Mouse (Mus musculus) megakaryocyte, embryonic 14.5 days (primary cell): ENCODE data around the gene Fbxl5. TPM values are rescaled to one million over a fixed set of nuclear protein-coding genes. Genes with fewer than 3 reads are reported as not detected.

Source experiments
- H3K27me3 ChIP-seq: replicated peaks from 2 replicates; pipeline ENCODE3; 2012; ENCODE audit warnings: inconsistent platforms
- H3K36me3 ChIP-seq: replicated peaks from 2 replicates; pipeline ENCODE3; 2012; ENCODE audit warnings: low read length, inconsistent platforms, mixed read lengths
- H3K4me1 ChIP-seq: 2 replicates; pipeline ENCODE4 v1.6.1; 2012; ENCODE audit warnings: inconsistent platforms
- H3K4me3 ChIP-seq: replicated peaks from 2 replicates; pipeline ENCODE3; 2012; ENCODE audit warnings: moderate library complexity, mild to moderate bottlenecking, inconsistent platforms
- H3K9me3 ChIP-seq: 2 replicates; pipeline ENCODE4 v1.6.1; 2012; ENCODE audit warnings: inconsistent platforms
- FLI1 ChIP-seq: IDR thresholded peaks from 2 replicates; pipeline ENCODE4 v1.6.1; 2012; ENCODE audit warnings: low read length, inconsistent platforms, mixed read lengths
- GATA1 ChIP-seq: IDR thresholded peaks from 3 replicates; pipeline ENCODE4 v1.6.1; 2012; ENCODE audit warnings: mixed read lengths, low read length, inconsistent platforms, borderline replicate concordance
- polyA plus RNA-seq: library from polyadenylated mRNA; stranded (reverse); fragments of >175 nt; gene quantifications from 2 replicates; pipeline ENCODE4 v1.2.3, GENCODE M21; 2012; ENCODE audit warnings: low replicate concordance; ENCODE audit not compliant: insufficient read depth

Gene Fbxl5
- polyA plus RNA-seq, 1 experiment, result 1.3 TPM

DNA sequence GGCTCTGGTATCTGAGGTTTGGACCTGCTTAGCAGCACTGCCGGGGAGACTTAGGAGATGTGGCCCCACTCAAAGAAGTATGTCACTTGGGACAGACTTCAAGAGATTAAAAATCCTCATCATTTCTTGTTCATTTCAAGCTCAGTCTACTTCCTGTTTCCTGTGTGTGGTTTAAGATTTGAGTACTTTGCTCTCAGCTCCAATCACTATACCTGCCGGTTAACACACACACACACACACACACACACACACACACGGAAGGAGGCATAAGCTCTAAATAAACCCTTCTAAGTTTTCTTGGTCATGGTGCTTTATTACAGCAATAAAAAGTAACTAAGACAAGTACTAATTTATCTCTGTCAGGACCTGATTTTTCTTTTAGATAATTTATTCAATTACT is 49.9 kb downstream of the Fbxl5 start:
- Histone ChIP-seq H3K4me1 (peaks cover 11% of the 10 kb centered on the region), H3K27me3 (no peaks in the 10 kb centered on the region), H3K36me3 (peaks cover 55% of the 10 kb centered on the region), H3K4me3 (no peak overlapping the region), H3K9me3 (no peaks in the 10 kb centered on the region)
- TF ChIP-seq FLI1 (no peak), GATA1 (no peak)

DNA sequence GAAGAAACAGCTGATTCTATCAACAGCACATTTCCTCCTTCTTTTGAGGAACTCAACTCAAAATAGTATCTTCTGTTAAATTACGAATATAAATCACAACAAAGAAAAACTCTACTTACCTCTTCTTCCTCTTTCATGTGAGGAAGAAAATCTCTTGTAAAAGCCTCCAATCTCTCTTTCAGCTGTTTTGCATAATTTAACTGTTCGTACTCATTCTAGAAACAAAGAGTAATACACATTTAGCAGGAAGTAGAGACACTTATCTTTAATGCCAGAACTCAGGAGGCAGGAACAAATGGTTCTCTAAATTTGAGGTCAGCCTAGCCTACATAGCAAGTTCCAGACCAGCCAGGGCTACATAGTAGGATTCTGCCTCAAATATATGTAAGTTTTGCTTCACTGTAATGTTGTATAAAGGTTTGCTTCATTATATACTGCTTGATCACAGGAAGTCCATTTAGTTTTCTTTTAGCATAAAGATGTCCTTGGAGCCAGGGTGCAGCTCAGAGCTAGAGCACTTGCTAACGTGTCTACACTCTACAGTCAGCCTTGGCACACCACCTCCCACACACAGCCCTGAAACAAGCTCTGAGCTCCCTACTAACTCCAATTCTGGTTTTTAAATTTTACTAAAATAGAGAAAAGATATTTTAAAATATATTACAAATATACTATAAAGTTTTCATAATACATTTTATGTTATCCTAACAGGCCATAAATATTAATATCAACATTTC is 50.7 kb downstream of the Fbxl5 start:
- H3K27me3 ChIP-seq, result no peaks in the 10 kb centered on the region
- H3K4me3 ChIP-seq, result no peak overlapping the region
- no peaks in the 10 kb centered on the region for H3K9me3 ChIP-seq
- peaks cover 5% of the 10 kb centered on the region for H3K4me1 ChIP-seq
- H3K36me3 ChIP-seq, result peaks cover 63% of the 10 kb centered on the region
- TF ChIP-seq GATA1, result no peak
- TF ChIP-seq FLI1, result no peak

DNA sequence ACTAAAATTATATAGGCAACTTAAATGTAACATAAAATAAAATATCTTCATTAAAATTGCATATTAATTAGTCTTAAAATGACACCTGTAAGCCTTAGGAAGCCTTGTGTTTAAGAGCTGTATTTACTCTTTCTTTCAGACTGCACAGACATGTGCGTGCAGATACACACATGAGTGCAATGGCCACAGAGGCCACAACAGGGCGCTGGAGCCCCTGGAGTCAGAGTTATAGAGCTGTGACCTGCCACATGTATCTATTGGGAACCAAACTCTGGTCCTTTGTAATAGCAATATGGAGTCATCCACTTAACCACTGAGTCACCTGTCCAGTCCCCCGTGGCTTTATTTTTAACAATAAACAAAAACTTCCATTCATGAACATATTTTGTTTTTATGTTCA is 72.3 kb downstream of the Fbxl5 start:
- Histone ChIP-seq H3K4me3 (no peak overlapping the region), H3K27me3 (no peaks in the 10 kb centered on the region), H3K4me1 (peaks cover 9% of the 10 kb centered on the region), H3K36me3 (peaks cover 45% of the 10 kb centered on the region), H3K9me3 (no peaks in the 10 kb centered on the region)
- no peak for TF ChIP-seq GATA1
- no peak for TF ChIP-seq FLI1

DNA sequence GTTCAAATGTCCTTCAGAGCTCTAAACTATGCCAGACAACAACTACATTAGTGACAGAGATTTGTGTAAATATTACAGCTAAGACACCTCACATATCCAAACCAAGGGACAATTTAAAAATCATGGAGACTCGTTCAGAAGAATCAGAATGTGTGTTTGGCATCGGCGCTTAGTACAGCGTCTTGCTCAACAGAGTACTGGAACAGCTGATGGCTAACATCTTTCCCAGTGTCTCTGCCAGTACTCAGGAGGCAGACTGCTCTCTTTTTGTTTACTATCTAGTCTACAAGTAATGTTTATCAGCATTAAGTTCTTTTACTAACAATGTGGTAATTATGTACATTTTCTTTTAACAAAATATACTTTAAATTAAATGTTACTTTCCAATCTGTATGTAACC is 73.4 kb downstream of the Fbxl5 start:
- Histone ChIP-seq H3K36me3 (peaks cover 45% of the 10 kb centered on the region), H3K4me3 (no peak overlapping the region), H3K4me1 (peaks cover 11% of the 10 kb centered on the region; the same call in 1 of the 2 replicates), H3K27me3 (no peaks in the 10 kb centered on the region), H3K9me3 (no peaks in the 10 kb centered on the region)
- TF ChIP-seq FLI1 (no peak), GATA1 (no peak)

DNA sequence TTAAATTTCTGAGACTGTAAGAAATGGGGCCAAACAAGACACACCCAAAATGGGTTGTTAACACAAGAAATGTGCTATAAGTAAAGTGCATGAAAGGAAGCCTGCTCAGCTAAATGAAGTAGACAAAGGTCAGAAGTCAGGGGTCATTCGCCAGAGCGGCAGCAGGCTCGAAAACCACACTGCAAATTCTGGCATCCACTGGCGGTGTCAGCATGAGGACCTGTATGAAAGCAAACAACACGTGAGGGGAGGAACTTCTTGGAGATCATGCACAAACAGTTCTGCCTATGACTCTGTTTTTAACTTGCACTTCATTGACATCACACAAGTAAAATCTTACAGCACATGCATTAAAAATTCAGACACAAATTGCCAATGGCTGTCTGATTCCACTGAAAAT is 76.3 kb downstream of the Fbxl5 start:
- TF ChIP-seq FLI1, result no peak
- no peak for TF ChIP-seq GATA1
- Histone ChIP-seq H3K4me1 (peaks cover 11% of the 10 kb centered on the region; the same call in 1 of the 2 replicates), H3K4me3 (no peak overlapping the region), H3K36me3 (peaks cover 44% of the 10 kb centered on the region), H3K9me3 (no peaks in the 10 kb centered on the region), H3K27me3 (no peaks in the 10 kb centered on the region)

DNA sequence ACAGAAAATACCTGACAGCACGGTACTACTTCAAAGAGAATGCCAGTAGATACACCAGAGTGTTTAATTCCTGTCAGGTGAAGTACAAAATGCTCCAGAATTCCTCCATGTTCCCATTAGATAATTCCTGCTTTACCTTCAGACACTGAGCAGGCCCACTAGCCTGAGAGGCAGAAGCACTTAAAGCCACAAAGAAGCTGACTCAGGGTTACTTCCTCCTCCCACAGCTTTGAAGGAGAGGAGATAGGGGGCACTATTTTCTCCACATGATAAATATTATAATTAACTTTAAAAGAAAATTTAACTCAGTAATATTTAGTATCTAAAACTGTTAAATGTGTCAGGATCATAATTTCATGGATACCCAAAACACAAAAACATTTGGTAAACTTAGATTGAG is 77.3 kb downstream of the Fbxl5 start:
- H3K36me3 ChIP-seq, result peaks cover 37% of the 10 kb centered on the region
- TF ChIP-seq FLI1, result no peak
- TF ChIP-seq GATA1, result no peak

DNA sequence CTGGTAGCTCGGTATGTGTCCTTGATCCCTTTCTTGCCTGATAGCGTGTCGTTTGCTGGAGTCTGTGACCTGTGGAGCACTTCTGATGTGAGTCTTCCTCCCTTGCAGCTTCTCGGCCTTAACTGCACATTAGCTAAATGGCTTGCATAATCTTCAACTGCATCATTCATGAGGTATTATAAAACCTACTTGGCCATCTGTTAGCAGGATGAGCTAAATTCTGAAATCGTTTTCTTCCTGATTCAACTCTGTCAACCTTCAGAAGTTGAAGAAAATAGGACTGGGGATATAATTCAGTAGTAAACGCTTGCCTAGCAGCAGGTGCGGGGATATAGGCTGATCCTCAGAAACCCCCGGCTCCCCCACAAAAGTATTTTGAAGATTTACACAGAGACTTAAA is 89.1 kb downstream of the Fbxl5 start:
- H3K9me3 ChIP-seq, result no peaks in the 10 kb centered on the region
- H3K36me3 ChIP-seq, result no peaks in the 10 kb centered on the region
- no peaks in the 10 kb centered on the region for H3K4me1 ChIP-seq
- TF ChIP-seq GATA1, result no peak
- TF ChIP-seq FLI1, result no peak
- no peaks in the 10 kb centered on the region for H3K27me3 ChIP-seq
- no peak overlapping the region for H3K4me3 ChIP-seq

More for the DNA sequence above, 77.3 kb downstream of the Fbxl5 start:
- Histone ChIP-seq H3K27me3 (no peaks in the 10 kb centered on the region), H3K4me1 (peaks cover 11% of the 10 kb centered on the region; the same call in 1 of the 2 replicates), H3K9me3 (no peaks in the 10 kb centered on the region), H3K4me3 (no peak overlapping the region)

DNA sequence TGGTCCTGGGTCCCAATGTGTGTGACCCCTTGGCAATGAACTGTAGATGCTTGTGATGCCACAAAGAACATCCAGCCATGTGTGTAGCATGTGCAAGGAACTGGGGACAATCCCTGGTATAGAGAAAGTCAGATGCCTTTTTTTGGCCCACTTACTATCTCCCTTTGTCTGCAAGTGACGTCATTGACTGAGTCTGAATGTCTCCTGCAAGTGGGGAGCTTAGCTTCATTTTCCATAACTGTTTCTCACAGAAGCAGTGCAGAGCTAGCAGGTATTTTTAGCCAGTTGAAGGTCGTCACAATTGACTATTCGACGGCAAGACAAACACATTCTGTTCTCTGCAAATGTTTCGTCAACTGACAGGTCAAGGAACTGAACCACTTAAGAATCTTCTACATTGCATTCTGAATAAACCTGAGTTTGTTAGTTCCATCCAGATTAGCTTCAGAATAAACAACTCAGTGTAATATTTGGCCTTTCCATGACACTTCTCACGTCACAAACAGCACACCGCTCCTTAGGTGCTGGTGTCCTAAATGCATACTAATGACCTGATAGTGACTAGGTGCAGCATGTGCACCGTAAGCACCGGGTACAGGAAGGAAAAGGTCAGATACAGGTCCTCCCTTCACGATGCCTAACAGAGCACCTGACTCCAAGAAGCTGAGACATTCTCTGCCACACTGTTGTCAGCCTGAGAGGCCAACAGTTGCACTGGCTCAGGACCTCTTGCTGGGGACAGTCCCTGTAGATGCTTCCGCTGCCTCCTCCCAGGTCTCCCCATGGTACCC is 92.9 kb downstream of the Fbxl5 start:
- no peak overlapping the region for H3K4me3 ChIP-seq
- H3K9me3 ChIP-seq, result no peaks in the 10 kb centered on the region
- TF ChIP-seq GATA1 (no peak), FLI1 (no peak)
- no peaks in the 10 kb centered on the region for H3K36me3 ChIP-seq
- no peaks in the 10 kb centered on the region for H3K27me3 ChIP-seq
- no peaks in the 10 kb centered on the region for H3K4me1 ChIP-seq

DNA sequence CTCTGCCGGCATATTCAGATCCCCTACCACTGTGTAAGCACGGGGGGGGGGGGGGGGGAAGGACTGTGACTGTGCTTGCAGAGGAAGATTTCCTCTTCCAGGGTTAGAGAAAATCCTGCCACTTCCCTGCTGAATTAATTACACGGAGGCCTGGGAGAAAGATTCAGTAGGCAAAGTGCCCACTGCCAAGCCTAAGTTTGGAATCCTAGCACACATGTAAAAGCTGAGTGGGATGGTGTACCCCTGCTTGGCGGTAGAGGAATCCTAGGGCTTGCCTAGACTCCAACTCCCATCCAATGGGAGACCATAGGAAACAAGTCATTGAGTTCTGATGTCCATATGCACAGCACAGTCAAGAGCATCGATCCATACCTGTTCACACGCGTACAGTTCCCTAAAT is 97.6 kb downstream of the Fbxl5 start:
- TF ChIP-seq GATA1 (no peak), FLI1 (no peak)
- H3K4me1 ChIP-seq, result no peaks in the 10 kb centered on the region
- H3K4me3 ChIP-seq, result no peak overlapping the region
- H3K9me3 ChIP-seq, result no peaks in the 10 kb centered on the region
- H3K36me3 ChIP-seq, result no peaks in the 10 kb centered on the region
- H3K27me3 ChIP-seq, result no peaks in the 10 kb centered on the region

DNA sequence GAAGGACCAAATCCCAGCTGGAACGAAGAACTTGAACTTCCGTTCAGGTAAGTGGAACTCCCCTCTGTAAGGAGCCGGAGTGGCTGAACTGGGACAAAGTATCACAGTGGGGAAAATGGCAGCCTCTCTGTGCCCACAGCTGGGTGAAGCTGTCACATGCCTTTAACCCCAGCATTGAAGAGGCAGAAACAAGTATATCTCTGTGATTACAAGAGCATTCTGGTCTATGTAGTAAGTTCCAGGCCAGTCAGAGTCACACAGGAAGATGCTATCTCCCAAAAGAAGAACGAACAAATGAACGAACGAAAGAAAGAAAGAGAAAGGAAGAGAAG is 99.0 kb downstream of the Fbxl5 start:
- TF ChIP-seq GATA1 (no peak), FLI1 (no peak)
- no peaks in the 10 kb centered on the region for H3K36me3 ChIP-seq
- no peaks in the 10 kb centered on the region for H3K9me3 ChIP-seq

More for the DNA sequence above, 99.0 kb downstream of the Fbxl5 start:
- H3K4me3 ChIP-seq, result no peak overlapping the region
- no peaks in the 10 kb centered on the region for H3K4me1 ChIP-seq
- peaks cover 3% of the 10 kb centered on the region for H3K27me3 ChIP-seq
